Mouse (Mus musculus): ENCODE data around the gene B4galt5.

The B4galt5 gene

GRCm38 (mm10) chr2:167333450-167333849, 15.5 kb downstream of the B4galt5 start:
- DNase-seq (ENCODE audit: low read depth, low spot score), result no peak

- DNase-seq (ENCODE audit: low read depth, low spot score), result no peak
Observed at GRCm38 (mm10) chr2:167332336-167332987, 16.5 kb downstream of the B4galt5 start.

GRCm38 (mm10) chr2:167331432-167331921, 17.5 kb downstream of the B4galt5 start:
- no peak for DNase-seq (ENCODE audit: low read depth, low spot score)

- DNase-seq (ENCODE audit: low read depth, low spot score), result no peak
Observed at GRCm38 (mm10) chr2:167330581-167330980, 18.4 kb downstream of the B4galt5 start.

- no peak for DNase-seq (ENCODE audit: low read depth, low spot score)
Observed at GRCm38 (mm10) chr2:167329478-167330262, 19.3 kb downstream of the B4galt5 start.

GRCm38 (mm10) chr2:167328340-167328739, 20.6 kb downstream of the B4galt5 start:
- no peak for DNase-seq (ENCODE audit: low read depth, low spot score)

- no peak for DNase-seq (ENCODE audit: low read depth, low spot score)
Observed at GRCm38 (mm10) chr2:167326582-167326981, 22.4 kb downstream of the B4galt5 start.

GRCm38 (mm10) chr2:167324151-167324930, 24.6 kb downstream of the B4galt5 start:
- no peak for DNase-seq (ENCODE audit: low read depth, low spot score)

- DNase-seq (ENCODE audit: low read depth, low spot score), result no peak
Observed at GRCm38 (mm10) chr2:167323116-167323515, 25.9 kb downstream of the B4galt5 start.

GRCm38 (mm10) chr2:167321372-167321771, 27.6 kb downstream of the B4galt5 start:
- DNase-seq (ENCODE audit: low read depth, low spot score), result no peak

- no peak for DNase-seq (ENCODE audit: low read depth, low spot score)
Observed at GRCm38 (mm10) chr2:167318981-167319380, 30.0 kb downstream of the B4galt5 start.

GRCm38 (mm10) chr2:167316724-167317187, 32.2 kb downstream of the B4galt5 start:
- DNase-seq (ENCODE audit: low read depth, low spot score), result no peak

- no peak for DNase-seq (ENCODE audit: low read depth, low spot score)
Observed at GRCm38 (mm10) chr2:167314491-167314890, 34.5 kb downstream of the B4galt5 start.

- peak; percentile 65 for DNase-seq (ENCODE audit: low read depth, low spot score)
Observed at GRCm38 (mm10) chr2:167313501-167314326, 35.3 kb downstream of the B4galt5 start.

- no peak for DNase-seq (ENCODE audit: low read depth, low spot score)
Observed at GRCm38 (mm10) chr2:167310121-167310520, 38.9 kb downstream of the B4galt5 start.

GRCm38 (mm10) chr2:167309286-167309685, 39.7 kb downstream of the B4galt5 start:
- DNase-seq (ENCODE audit: low read depth, low spot score), result no peak

GRCm38 (mm10) chr2:167307716-167308115, 41.3 kb downstream of the B4galt5 start:
- no peak for DNase-seq (ENCODE audit: low read depth, low spot score)

- DNase-seq (ENCODE audit: low read depth, low spot score), result no peak
Observed at GRCm38 (mm10) chr2:167306626-167307541, 42.1 kb downstream of the B4galt5 start.

- no peak for DNase-seq (ENCODE audit: low read depth, low spot score)
Observed at GRCm38 (mm10) chr2:167306273-167306594, 42.7 kb downstream of the B4galt5 start.
